Mouse (Mus musculus) layer of hippocampus, postnatal 10 days (tissue): ENCODE data around the gene Gm21732. TPM values are rescaled to one million over a fixed set of nuclear protein-coding genes. Genes with fewer than 3 reads are reported as not detected.
"Not testable (repeated sequence)": the region's sequence is repeated elsewhere in the genome, so short reads cannot be mapped to it uniquely, and the experiment has no call there.

Experiments used
- DNase-seq, 2 experiments: peaks; one replicate each; pipeline ENCODE4 v3.0.0; 2021; ENCODE audit warnings: low spot score in 2 of 2
- long read RNA-seq: library from polyadenylated mRNA; stranded (forward); transcript quantifications from one replicate; pipeline ENCODE4 v2.0.0, GENCODE M21; 2023
- total RNA-seq, 2 experiments: library from RNA; stranded (reverse); gene quantifications; 2 replicates each; pipeline ENCODE4 v1.2.3; 2021

The Gm21732 gene
- not detected for total RNA-seq
- long read RNA-seq: 0 reads

DNA sequence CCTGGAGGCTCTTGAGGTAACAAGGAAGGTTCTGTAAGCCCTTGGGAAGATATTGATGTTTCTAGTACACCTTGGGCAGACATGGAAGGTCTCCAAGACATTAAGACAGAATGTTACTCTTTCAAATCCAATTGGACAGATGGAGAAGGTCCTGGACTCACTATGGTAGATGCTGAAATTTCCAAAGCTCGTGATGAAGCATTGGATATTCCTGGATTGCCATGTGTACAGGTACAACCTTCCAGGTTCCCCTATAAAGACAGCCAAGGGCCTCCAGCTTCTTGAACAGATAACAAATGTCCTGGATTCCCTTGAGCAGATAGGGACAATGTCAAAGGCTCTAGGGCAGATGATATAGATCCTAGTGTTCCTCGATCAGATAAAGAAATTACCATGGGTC lies at the start of gene Gm21732:
Gene Gm21732, minus strand, starts transcription at position 101 of the 400 bp plus-strand sequence.
- not testable (repeated sequence) for DNase-seq

Other genes with a start within 250 kb of the Gm21732 start
- gene Gm20897, start 73.5 kb downstream of the Gm21732 start, total RNA-seq: not detected